Mouse (Mus musculus) adrenal gland, postnatal 4 days (tissue): Measurements from ENCODE around the gene Nans. TPM values are rescaled to one million over a fixed set of nuclear protein-coding genes. Genes with fewer than 3 reads are reported as not detected.
A peak's percentile ranks its signal among the peaks of the same experiment; 100 is the strongest.

Source experiments
- DNase-seq, 2 experiments: peaks; one replicate each; pipeline ENCODE4 v3.0.0; 2021 to 2022; ENCODE audit warnings: low spot score in 2 of 2, mixed read lengths in 2 of 2
- long read RNA-seq, 2 experiments: library from polyadenylated mRNA; stranded (forward); transcript quantifications; one replicate each; pipeline ENCODE4 v2.0.0; 2021
- total RNA-seq, 2 experiments: library from RNA; stranded (reverse); gene quantifications; 2 replicates each; pipeline ENCODE4 v1.2.3; 2021

Gene Nans
- 10 to 100 TPM; 51.0 to 51.3 TPM for total RNA-seq
- long read RNA-seq, experiment 1, transcript Nans-201 (6 exons, 2,179 nt) = major isoform, 45 of 50 reads
- long read RNA-seq, experiment 1, partial matches to known transcripts = 3 of 50 reads
- long read RNA-seq, experiment 1, other reads (novel, unspliced or antisense) = 2 of 50 reads
- long read RNA-seq, experiment 2, transcript Nans-201 (6 exons, 2,179 nt) = major isoform, 45 of 63 reads
- long read RNA-seq, experiment 2, partial matches to known transcripts = 11 of 63 reads
- long read RNA-seq, experiment 2, other reads (novel, unspliced or antisense) = 6 of 63 reads

DNA sequence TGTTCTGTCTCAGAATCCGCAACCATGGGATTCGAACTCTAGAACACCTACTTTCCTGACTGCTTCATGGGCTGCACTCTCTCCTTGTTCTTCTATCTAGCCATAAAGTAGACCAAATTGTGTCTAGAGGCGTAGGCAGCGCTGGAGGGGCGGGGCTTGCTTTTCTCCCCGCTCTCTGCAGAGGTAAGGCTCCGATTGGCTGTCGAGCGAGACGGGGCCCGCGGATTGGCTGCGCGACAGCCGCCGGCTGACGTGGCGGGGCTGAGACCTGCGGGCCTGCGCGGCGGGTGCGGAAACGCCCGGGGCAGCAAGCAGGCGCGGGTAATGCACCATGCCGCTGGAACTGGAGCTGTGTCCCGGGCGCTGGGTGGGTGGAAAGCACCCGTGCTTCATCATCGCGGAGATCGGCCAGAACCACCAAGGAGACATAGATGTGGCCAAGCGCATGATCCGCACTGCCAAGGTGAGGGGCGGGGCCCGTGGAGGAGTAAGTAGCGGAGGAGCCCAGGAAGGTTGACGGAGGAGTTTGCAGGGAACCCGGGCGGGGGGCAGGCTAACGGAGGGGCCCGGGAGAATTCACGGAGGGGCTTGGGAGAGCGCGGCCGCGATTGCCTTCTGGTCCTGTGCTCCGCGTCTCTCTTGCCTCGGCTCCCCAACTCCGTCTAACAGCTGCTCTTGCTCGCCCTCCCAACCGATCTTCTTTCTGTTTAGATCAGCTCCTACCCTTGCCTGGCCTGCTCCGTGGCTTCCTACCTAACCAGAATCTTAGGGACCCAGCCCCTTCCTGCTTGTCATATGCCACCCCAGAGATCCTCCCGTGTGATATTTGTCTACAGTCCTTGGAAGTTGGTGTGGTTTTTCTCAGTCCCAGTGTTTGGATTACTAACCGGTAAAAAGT lies at the start of gene Nans:
TSS of gene Nans (plus strand) at position 221 of the 898 bp plus-strand sequence.
- peak; percentile 89 to 91 for DNase-seq

DNA sequence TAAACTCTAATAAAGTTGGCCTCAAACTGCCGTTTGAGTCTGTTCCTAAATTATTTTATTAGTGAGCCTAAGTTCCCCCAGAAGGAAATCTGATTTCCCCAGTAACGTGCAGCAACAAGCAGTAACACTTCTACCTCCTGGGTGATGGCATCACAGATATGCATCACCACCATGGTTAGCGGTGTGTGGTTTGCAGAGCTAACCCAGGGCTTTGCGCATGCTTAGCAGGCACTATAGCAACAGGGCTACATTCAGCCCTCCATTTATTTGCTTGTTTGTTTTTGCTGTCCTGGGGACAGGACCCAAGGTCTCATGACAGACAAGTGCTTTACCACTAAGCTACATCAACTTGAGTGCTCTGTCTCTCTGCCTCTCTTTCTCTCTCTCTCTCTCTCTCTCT lies 46.5 kb upstream of the Nans start:
- DNase-seq = no peak

DNA sequence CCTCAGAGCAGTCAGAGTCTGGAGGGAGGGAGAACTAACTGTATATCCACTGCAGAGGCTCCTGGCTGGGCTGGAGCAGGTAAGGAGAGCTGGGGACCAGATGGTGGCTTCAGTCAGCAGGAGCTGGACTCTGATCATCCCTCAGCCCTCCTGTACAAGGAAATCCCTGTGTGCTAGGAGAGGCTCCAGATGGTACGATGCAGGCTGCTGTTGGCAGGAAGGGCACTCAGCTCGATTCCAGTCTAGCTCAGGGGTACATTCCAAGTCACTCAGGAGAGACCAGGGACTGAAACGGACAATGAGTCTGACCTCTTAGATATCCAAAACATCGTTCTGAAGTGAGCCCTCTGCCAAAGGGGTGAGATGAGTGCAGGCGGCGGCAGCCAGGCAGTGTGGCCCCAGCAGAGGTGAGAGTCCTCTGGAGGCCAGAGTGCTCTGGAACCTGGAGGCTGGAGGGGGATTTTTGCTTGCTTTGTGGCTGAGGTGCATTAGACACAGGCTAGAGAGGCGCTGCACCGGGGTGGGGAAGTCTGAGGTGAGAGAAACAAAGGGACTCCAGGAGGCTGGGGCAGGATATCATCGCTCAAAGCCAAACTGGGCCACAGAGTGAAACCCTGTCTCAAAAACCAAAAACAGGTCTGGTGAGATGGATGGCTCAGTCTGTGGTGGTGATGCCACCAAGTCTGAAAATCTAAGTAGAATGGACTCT lies 43.7 kb upstream of the Nans start:
- DNase-seq = no peak

DNA sequence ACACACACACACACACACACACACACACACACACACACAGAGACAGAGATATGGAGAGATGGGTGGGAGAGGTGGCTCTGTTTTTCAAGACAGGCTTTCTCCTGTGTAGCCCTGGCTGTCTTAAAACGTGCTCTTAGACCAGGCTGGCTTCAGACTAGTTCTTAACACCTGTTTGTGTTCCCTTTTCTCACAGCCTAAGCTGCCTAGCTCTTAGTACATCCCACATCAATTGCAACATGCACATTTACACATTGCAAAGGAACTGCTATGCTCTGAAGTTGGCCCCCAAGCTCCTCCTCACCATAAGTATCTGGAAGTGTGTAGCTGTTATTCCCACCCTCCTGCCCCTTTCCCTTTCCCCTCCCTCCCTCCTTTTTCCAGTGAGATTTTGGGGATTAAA lies 41.6 kb upstream of the Nans start:
- DNase-seq = no peak

DNA sequence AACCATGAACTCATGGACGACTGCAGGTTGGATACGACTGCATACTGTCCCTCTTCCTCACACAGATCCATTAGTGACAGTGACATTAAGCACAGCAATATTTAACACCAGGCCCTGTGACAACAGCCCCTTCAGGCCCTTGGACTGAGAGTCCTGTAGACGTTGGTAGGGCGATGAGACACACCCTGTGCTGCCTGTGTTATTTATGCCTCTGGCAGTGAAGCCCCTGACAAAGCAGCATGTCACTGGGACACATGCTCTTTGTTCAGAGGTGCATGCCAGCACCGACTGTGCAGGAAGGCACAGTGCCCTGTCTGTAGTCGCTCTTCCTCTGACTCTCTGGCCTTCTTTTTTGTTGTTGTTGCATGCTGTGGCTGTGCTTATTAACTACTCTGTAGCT lies 40.2 kb upstream of the Nans start:
- DNase-seq = no peak

DNA sequence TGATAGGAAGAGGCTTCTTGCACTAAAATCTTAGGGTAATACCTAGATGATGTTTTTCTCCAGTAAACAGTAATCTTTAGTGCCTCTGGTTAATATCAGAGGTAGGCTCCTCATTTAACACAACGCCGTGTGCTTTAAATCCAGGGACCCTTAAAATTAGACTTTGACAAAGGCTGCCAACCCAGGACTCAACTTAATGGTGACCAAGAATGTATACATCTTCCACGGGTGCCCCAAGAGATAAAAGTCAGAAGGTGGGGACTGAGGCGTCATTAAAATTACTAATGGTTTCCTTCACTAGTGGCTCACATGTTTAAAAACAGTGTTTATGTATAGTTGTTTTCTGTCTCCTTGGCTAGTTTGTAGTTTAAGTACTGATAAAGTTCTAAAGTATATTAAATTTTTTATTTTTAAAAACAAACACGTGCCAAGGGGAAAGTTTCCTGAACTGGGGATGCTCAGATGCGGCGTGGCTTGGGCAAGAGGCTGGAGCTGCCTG lies 39.0 kb upstream of the Nans start:
- DNase-seq = no peak

DNA sequence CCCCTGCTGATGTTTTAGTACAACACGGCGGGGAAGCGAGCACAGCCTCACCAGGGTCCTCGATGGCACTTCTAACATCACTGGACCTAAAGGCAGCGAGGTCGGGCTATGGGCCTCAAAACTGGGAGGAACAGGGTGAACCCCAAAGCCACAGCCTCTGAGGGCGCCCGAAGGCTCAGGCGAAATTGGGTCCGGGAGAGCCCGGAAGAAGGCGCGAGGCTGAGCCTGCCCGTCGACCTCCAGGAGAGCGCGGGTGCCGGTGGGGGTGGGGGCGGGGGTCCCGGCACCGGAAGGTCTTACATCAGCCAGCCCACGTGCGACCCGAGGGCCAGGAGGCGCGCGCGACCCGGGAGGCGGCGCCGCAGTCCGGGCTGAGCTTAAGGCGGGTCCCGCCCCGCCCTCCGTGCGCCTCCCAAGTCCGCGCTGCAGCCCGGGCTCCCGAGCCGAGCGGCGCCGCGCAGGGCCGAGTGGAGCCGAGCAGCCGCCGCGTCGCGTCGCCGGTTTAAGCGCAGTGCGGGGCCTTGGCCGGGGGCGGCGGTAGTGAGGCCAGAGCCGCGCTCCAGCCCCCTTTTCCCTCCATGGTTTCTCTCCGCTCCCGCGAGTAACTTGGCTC lies 38.4 kb upstream of the Nans start, which contains the start of gene Anp32b:
TSS of gene Anp32b (plus strand) at position 384 of the 613 bp plus-strand sequence.
- peak; percentile 84 to 91 for DNase-seq

DNA sequence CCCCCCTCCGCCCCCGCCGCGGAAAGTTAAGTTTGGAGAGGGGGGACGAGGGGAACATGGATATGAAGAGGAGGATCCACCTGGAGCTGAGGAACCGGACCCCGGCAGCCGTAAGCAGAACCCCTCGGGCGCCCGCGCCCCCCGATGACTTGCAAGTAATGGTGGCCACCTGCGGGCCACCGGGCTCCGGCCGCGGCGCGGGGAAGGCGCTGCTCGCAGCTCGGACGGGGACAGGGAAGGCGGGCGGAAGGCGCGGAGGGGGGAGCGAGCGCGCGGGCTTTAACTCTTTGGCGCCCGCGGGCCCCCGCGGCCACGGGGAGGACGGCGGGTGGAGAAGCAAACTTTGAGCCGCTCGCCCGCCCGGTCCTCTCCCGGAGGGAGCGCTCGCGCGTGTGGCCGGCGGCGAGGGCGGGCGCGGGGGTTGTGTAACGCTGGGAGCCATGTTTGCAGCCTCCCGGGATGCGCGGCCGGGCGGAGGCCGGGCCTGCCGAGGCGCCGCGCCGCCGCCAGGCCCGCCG lies 37.7 kb upstream of the Nans start:
- DNase-seq = peak; percentile 57 to 59

DNA sequence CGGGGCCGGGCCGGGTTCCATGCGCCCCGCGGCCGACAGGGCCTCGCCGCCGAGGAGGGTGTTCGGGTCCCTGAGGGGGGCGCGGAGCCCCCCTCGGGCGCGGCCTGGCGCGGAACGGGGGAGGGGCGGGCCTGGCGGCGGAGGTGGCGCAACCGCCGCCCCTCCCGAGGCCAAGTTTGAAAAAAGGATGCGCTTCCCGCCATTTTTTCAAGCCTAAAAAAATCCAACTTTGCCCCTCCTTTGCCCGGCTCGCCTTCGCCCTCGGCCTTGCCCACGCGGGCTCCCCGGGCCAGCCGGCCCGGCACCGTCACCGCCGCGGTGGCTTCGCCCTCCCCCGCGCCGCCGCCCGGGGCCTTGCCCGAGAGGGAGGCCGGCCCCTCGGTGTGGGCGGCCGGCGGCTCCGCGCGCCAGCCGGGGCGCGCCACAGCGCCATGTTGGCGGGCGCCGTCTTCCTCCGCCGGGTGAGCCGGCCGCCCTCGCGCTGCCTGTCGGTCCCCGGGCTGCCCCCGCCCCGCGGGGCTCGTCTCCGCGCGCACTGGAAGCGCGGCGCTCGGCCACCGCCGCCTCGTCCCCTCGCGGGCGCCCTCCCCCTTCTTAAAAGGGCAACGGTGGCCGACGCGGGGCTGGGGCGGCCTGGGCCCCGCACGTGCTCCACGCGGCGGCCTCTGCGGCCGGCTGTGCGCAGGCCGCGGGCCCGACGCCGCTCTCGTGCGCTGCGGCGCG lies 37.1 kb upstream of the Nans start:
- DNase-seq = peak; percentile 50 to 55

DNA sequence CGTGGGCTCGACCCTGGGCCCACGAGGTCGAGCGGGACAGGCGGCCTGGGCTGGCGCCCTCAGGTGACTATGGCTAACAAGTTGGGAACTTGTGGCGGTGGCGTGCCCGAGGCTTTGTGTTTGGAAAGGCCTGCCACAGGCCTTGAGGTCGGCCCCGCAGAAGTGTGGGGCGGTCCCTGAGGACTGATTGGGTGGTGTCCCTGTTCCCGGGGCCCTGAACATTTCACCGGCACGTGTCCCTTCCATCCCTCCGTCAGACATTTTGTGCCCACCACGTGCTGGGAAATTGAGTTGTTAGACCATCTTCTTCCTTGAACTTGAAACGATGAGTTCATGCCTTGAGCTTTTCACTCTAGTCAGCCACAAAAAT lies 36.6 kb upstream of the Nans start:
- DNase-seq = peak; percentile 22 to 36

DNA sequence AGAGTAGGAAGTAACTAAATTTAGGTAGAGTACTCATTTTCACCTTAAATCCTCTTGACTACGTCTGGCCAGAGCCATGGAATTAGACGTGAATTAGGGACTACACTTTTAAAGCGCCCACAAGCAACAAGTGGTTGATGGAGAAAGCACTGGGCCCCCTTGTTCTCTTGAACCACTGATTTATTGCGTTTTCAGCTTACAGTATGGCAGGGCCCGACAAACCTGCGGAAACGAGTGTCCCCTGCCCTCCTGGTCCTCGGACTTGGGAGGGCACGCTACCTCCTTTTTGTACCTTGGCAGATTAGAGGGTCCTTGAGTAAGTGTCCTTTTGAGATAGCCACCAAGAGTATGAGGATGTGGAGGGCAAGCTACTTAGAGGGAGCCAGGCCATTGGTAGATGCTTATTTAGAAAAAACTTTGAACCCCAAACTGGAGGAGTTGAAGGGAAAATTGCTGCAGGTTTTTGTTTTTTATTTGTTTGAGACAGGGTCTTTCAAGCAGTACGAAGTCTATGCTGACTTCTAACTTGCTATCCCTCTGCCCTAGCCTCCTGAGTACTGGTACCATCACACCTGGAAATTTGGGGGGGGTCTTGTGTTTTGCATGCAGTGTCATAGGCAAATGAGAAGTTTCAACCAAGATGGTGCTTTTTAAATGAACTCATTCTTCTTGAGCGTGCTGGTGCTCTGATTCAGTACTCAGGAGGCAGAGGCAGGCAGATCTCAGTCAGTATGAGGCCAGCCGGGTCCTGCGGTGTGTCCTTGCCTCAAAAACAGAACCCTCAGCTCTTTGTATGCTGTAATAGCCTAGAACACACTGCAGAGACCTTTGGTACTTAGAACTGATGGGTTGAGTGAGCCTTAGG lies 36.0 kb upstream of the Nans start:
- no peak for DNase-seq

DNA sequence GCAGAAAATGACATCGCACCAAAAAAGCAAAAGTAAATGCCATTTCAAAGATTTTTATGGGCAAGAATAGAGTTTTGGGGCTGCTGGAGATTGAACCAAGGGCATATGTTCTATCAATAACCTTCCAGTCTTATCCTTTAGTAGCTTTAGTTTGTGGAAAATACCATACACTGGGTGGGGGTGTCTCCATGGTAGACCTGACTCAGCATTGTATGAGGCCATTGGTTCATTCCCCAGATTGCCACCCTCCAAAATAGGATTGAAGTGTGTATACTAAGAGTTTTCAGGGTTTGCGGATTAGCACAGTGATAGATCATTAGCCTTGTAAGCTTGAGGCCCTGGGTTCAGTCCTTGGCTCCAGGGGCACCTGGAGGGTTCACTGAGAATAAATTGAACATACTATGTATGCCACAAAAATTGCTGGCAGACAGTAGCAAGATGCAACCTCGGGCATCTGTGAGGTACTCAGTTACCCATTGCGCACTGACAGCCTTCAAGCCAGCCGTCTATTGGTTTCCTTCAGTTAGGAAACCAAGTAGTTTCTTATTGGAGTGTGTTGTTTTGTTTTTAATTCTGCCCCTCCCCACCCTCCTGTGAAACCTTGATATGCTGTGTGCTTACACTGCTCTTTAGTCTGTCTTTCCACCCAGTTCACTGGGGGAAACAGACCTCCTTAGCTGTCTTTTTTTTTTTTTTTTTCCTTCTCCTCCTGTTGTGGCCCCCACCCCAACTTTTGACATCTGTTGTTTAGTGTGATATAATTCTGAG lies 34.8 kb upstream of the Nans start:
- DNase-seq = no peak

DNA sequence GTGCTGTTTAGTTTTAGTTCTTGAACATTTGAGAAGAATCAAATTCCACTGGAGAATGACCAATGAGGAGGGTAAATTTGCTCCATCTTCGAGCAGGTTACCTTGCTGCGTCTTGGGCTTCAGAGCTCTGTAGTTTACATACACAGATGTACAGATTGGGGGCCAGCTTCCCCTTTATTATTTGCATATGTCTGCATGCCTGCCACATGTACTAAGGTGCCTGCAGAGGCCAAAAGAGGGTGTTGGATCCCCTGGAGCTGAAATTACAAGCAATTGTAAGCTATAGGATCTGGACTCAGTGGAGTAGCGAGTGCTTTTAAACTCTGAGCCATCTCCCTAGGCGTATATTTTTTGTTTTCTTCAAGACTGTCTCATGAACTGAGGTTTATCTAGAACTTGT lies 32.3 kb upstream of the Nans start:
- DNase-seq = no peak

DNA sequence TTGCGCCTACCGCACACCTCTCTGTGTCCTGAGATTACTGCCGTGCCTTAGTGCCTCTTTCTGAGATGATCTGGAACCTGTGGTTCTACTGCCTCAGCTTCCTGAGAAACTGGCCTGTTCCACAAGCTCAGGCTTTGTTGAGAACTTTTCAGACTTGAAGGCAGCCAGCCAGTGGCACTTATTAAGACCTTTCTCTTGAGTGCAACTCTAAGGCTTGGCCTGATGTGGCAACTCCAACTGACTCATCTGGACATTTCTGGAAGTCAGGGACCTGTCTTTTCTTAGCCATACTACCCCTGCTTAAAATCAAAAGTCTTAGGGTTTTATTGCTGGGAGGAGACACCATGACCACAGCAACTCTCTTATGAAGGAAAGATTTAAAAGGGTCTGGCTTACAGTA lies 31.9 kb upstream of the Nans start:
- DNase-seq = no peak

DNA sequence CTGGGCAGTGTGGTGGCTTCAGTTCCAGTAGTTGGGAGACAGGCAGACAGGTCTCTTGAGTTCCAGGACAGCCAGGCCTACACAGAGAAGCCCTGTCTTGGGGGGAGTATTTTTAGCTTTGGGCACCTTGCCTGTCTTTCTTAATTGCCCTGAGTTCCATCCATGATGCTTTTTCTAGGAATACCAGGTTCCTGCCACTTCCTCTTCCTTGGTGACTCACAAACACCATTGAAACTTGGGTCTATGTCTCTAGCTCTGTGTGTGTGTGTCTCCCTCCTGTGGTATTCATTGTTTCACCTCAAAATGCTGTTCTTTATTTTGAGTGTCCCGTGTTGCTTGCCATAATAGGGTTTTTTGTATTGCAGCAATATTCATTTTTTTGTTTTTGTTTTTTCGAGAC lies 30.6 kb upstream of the Nans start:
- DNase-seq = no peak

DNA sequence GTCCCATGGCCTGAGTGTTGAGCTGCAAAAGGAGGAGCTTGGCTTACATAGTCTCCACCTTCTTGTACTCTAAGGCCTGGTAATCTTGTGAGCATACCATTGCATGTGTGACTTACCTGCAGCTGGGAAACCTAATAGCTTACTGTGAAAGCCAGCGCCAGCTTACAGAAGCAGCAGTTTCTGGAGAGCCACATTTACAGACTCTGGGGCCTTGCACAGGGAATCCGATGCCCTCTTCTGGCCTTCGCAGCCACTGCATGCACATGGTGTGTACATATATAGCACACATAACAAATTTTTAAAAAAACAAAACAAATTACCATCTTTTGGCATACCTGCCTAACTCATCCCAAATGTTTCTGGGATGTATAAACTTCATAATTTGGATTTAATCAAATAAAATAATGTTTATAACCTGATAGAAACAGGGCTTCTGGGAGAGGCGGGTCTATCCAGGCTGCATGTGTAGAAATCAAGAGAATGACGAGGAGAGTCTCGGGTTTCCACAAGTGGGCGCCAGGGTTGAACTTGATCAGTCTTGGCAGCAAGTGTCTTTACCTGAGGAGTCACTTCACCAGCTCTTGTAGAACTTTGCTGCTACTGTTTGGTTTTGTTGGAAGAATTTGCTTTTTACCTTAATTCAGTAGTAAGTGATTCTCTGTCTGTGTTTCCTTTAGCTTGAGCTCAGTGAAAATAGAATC lies 25.8 kb upstream of the Nans start:
- DNase-seq = no peak

DNA sequence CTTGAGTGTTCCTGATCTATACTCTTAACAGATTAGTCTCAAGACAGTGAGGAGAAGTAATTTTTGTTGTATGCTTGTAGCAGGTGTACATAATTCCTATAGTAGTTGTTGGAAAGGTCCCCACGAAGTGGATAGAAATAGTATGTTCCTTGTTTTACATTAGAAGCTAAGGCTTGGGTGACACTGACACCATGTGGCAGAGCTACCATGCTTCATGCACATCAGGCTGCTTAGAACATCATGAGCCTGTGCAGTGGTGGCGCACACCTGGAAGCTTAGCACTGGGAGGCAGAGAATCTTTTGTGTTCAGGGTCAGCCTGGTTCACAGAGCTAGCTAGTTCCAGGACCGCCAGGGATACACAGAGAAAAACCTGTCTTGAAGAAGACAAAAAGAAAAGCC lies 23.3 kb upstream of the Nans start:
- no peak for DNase-seq

DNA sequence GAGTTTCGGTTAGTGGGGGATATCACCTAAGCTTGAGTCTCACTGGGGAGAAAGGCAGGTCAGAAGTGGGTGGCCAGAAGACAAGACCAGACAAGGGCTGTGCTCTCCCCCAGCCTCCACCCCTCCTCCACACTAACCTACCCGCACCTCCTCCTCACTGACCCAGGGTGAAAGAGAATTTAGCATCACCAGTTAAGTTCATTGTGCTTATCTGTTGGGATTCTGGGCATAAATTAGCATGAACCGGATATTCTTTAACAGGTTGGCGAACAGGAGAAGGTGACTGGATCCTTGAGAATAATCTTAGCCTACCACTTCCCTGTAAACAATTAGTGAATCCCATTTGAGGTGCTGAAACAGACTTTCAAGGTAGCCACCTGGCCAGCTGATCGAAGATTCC lies 13.9 kb upstream of the Nans start:
- no peak for DNase-seq
